8 mouse cellular contexts compared by ENCODE assay signal in the genomic region with DNA sequence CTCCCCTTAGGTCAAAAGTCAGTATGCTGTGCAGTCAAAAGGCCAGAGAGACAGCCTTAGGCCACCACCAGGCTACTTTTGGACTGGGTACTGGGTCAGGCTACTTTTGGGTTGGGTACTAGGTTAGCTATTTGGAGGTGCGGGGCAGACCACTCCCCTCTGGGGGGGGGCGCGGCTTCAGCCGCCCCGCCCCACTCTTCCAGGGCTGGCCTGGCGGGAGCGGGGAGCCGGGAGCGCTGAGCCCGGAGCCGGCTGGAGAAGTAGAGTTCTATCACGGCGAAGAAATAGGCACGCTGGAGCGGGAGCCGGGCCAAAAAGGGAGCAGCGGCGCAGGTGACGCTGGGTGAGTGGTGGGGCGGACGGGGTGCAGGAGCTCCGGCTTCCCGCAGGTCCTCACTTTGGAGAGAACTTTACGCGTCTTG. TPM values are rescaled to one million over a fixed set of nuclear protein-coding genes. Genes with fewer than 3 reads are reported as not detected.
DNase-seq lines count a peak whose midpoint lies in the region; ATAC-seq and TF ChIP-seq lines count a peak whose summit lies in the region.

No protein-coding gene starts in this region.

- peaks cover 15% of the 10 kb centered on the region; the same call in 1 of the 2 replicates for H3K4me1 ChIP-seq in spleen, adult 2 months (ENCODE audit: control insufficient read depth, insufficient read depth, insufficient read length)
- H3K4me1 ChIP-seq in embryonic facial prominence, embryonic 11.5 days (ENCODE audit: control insufficient read depth, insufficient read depth, low read length): no peaks in the 10 kb centered on the region
- peaks cover 60% of the 10 kb centered on the region for H3K4me1 ChIP-seq in heart, embryonic 10.5 days
- peaks cover 15% of the 10 kb centered on the region for H3K4me1 ChIP-seq in lung, postnatal 0 days (ENCODE audit: insufficient read depth, low read depth, low read length)
- H3K4me1 ChIP-seq in small intestine, adult 2 months (ENCODE audit: control insufficient read depth, insufficient read depth, insufficient read length, low read length): peaks cover 17% of the 10 kb centered on the region

- H3K9me3 ChIP-seq in embryonic facial prominence, embryonic 11.5 days (replicated peaks; ENCODE audit: control insufficient read depth, low read length): no peaks in the 10 kb centered on the region
- H3K9me3 ChIP-seq in heart, embryonic 10.5 days: no peaks in the 10 kb centered on the region
- no peaks in the 10 kb centered on the region for H3K9me3 ChIP-seq in lung, postnatal 0 days (ENCODE audit: low read length)

- TF ChIP-seq EP300 in lung, postnatal 0 days (IDR thresholded peaks at IDR 0.05): no peak

- no peak for ATAC-seq in embryonic facial prominence, embryonic 11.5 days (replicated peaks; ENCODE audit: insufficient number of reproducible peaks, low FRiP score, low TSS enrichment, low read depth)
- peak; percentile 20 for ATAC-seq in lung, postnatal 0 days

- H3K27ac ChIP-seq in spleen, adult 2 months (ENCODE audit: insufficient read depth, low read length): peak overlapping the region; percentile 55; the same call in 1 of the 2 replicates
- H3K27ac ChIP-seq in embryonic facial prominence, embryonic 11.5 days (replicated peaks; ENCODE audit: low read depth, low read length): peak overlapping the region; percentile 97
- peak overlapping the region; percentile 99 for H3K27ac ChIP-seq in heart, embryonic 10.5 days
- peak overlapping the region; percentile 99 for H3K27ac ChIP-seq in lung, postnatal 0 days (ENCODE audit: low read length)
- peak overlapping the region; percentile 90 for H3K27ac ChIP-seq in small intestine, adult 2 months (ENCODE audit: insufficient read depth, low read depth, low read length)

- TF ChIP-seq CTCF in spleen, adult 2 months (IDR thresholded peaks at IDR 0.05; ENCODE audit: extremely low read depth, insufficient read depth, insufficient read length, insufficient replicate concordance): no peak
- peak; percentile 3; the same call in 1 of the 2 replicates for TF ChIP-seq CTCF in lung, postnatal 0 days (IDR thresholded peaks at IDR 0.05)
- no peak for TF ChIP-seq CTCF in small intestine, adult 2 months (IDR thresholded peaks at IDR 0.05; ENCODE audit: extremely low read depth, insufficient read length, insufficient replicate concordance, low read depth, low read length)

- peak overlapping the region; percentile 69 for H3K4me3 ChIP-seq in spleen, adult 2 months (ENCODE audit: extremely low read depth, insufficient read depth, insufficient read length)
- peak overlapping the region; percentile 78 for H3K4me3 ChIP-seq in embryonic facial prominence, embryonic 11.5 days (ENCODE audit: low read depth, low read length)
- peak overlapping the region; percentile 82 for H3K4me3 ChIP-seq in heart, embryonic 10.5 days
- peak overlapping the region; percentile 63 for H3K4me3 ChIP-seq in lung, postnatal 0 days (ENCODE audit: low read depth, low read length)
- peak overlapping the region; percentile 73 for H3K4me3 ChIP-seq in small intestine, adult 2 months (ENCODE audit: low read depth, low read length)

- H3K36me3 ChIP-seq in spleen, adult 2 months (ENCODE audit: control insufficient read depth, insufficient read depth, low read length): peaks cover 2% of the 10 kb centered on the region; the same call in 1 of the 2 replicates
- peaks cover 6% of the 10 kb centered on the region for H3K36me3 ChIP-seq in embryonic facial prominence, embryonic 11.5 days (replicated peaks; ENCODE audit: control insufficient read depth, insufficient read depth, low read depth, low read length)
- peaks cover 24% of the 10 kb centered on the region for H3K36me3 ChIP-seq in heart, embryonic 10.5 days
- H3K36me3 ChIP-seq in lung, postnatal 0 days (ENCODE audit: insufficient read depth, low read length): no peaks in the 10 kb centered on the region; the same call in 1 of the 2 replicates
- peaks cover 21% of the 10 kb centered on the region for H3K36me3 ChIP-seq in small intestine, adult 2 months (ENCODE audit: control insufficient read depth, insufficient read depth, low read length)

- peaks cover 11% of the 10 kb centered on the region for H3K27me3 ChIP-seq in spleen, adult 2 months (ENCODE audit: control insufficient read depth, insufficient read depth, low read length)
- no peaks in the 10 kb centered on the region for H3K27me3 ChIP-seq in embryonic facial prominence, embryonic 11.5 days (ENCODE audit: control insufficient read depth, insufficient read depth, low read length)
- no peaks in the 10 kb centered on the region for H3K27me3 ChIP-seq in heart, embryonic 10.5 days (ENCODE audit: insufficient read depth, poor library complexity, severe bottlenecking)
- no peaks in the 10 kb centered on the region for H3K27me3 ChIP-seq in lung, postnatal 0 days (replicated peaks; ENCODE audit: insufficient read depth, low read length)
- H3K27me3 ChIP-seq in small intestine, adult 2 months (ENCODE audit: control insufficient read depth, insufficient read depth, low read length): no peaks in the 10 kb centered on the region

- no peak for TF ChIP-seq POLR2A in spleen, adult 2 months (IDR thresholded peaks at IDR 0.05; ENCODE audit: low read depth, low read length)
- TF ChIP-seq POLR2A in small intestine, adult 2 months (IDR thresholded peaks at IDR 0.05; ENCODE audit: low read depth, low read length): no peak; the same call in 1 of the 2 replicates

- peak overlapping the region; percentile 76 for H3K9ac ChIP-seq in embryonic facial prominence, embryonic 11.5 days (replicated peaks; ENCODE audit: low read length)
- H3K9ac ChIP-seq in lung, postnatal 0 days (replicated peaks; ENCODE audit: low read depth): peak overlapping the region; percentile 63

- 2% methylated on average over 25 of the region's 25 CpGs for WGBS in spleen, adult 2 months
- WGBS in embryonic facial prominence, embryonic 11.5 days: under 1% methylated on average over 24 of the region's 25 CpGs
- under 1% methylated on average over 25 of the region's 25 CpGs for WGBS in heart, embryonic 10.5 days
- 0% methylated on average over 23 of the region's 25 CpGs for WGBS in lung, postnatal 0 days
- WGBS in small intestine, adult 2 months: 0% methylated on average over 24 of the region's 25 CpGs

- H3K4me2 ChIP-seq in embryonic facial prominence, embryonic 11.5 days (ENCODE audit: low read depth, low read length): peak overlapping the region; percentile 90
- H3K4me2 ChIP-seq in lung, postnatal 0 days (replicated peaks; ENCODE audit: low read depth, low read length): peak overlapping the region; percentile 76

- DNase-seq in spleen, adult 2 months (ENCODE audit: low read depth in 1 of 2, low spot score in 2 of 2): no peak
- no peak for DNase-seq in spleen, postnatal 4 days (ENCODE audit: low spot score in 2 of 2)
- peak; percentile 71 for DNase-seq in embryonic facial prominence, embryonic 11.5 days (ENCODE audit: low spot score)
- no peak for DNase-seq in heart, embryonic 10.5 days (ENCODE audit: low spot score)
- peak; percentile 93 for DNase-seq in kidney, adult 9 months
- peak; percentile 74 for DNase-seq in lung, postnatal 0 days (ENCODE audit: low spot score)
- no peak for DNase-seq in frontal cortex, postnatal 25 days (ENCODE audit: low spot score in 2 of 2)

RNA-seq across cellular contexts. Expression of gene Lzts2, which starts 0.8 kb away (rescaled TPM):
- polyA plus RNA-seq in spleen, adult 2 months (2012; rRNA removed): 23.3 and 25.9 TPM in 2 replicates
- polyA plus RNA-seq in embryonic facial prominence, embryonic 11.5 days (2014; fragmentation: Nextera tagmentation; extraction: Ambion mirVana): 53.2 and 57.8 TPM in 2 replicates
- 47.5 and 61.4 TPM in 2 replicates for polyA plus RNA-seq in heart, embryonic 10.5 days (2016; fragmentation: Nextera tagmentation; extraction: Ambion mirVana)
- polyA plus RNA-seq in lung, postnatal 0 days (2015; fragmentation: Nextera tagmentation; extraction: Ambion mirVana): 56.0 and 59.4 TPM in 2 replicates
- polyA plus RNA-seq in small intestine, adult 2 months (2012; rRNA removed): 40.3 and 50.4 TPM in 2 replicates

RNA-seq across cellular contexts. Expression of gene Mrpl43, which starts 8.8 kb away (rescaled TPM):
- 53.1 and 85.2 TPM in 2 replicates for polyA plus RNA-seq in spleen, adult 2 months (2012; rRNA removed)
- polyA plus RNA-seq in embryonic facial prominence, embryonic 11.5 days (2014; fragmentation: Nextera tagmentation; extraction: Ambion mirVana): 62.9 and 66.8 TPM in 2 replicates
- polyA plus RNA-seq in heart, embryonic 10.5 days (2016; fragmentation: Nextera tagmentation; extraction: Ambion mirVana): 63.8 and 66.3 TPM in 2 replicates
- polyA plus RNA-seq in lung, postnatal 0 days (2015; fragmentation: Nextera tagmentation; extraction: Ambion mirVana): 62.6 and 63.3 TPM in 2 replicates
- polyA plus RNA-seq in small intestine, adult 2 months (2012; rRNA removed): 71.9 and 126 TPM in 2 replicates

RNA-seq across cellular contexts. Expression of gene Twnk, which starts 9.5 kb away (rescaled TPM):
- 6.1 and 6.4 TPM in 2 replicates for polyA plus RNA-seq in spleen, adult 2 months (2012; rRNA removed)
- 18.0 and 19.7 TPM in 2 replicates for polyA plus RNA-seq in embryonic facial prominence, embryonic 11.5 days (2014; fragmentation: Nextera tagmentation; extraction: Ambion mirVana)
- 24.4 and 27.0 TPM in 2 replicates for polyA plus RNA-seq in heart, embryonic 10.5 days (2016; fragmentation: Nextera tagmentation; extraction: Ambion mirVana)
- 7.5 and 7.9 TPM in 2 replicates for polyA plus RNA-seq in lung, postnatal 0 days (2015; fragmentation: Nextera tagmentation; extraction: Ambion mirVana)
- polyA plus RNA-seq in small intestine, adult 2 months (2012; rRNA removed): 4.1 and 5.9 TPM in 2 replicates

RNA-seq across cellular contexts. Expression of gene Sema4g, which starts 26.1 kb away (rescaled TPM):
- 1.3 and 1.6 TPM in 2 replicates for polyA plus RNA-seq in spleen, adult 2 months (2012; rRNA removed)
- polyA plus RNA-seq in embryonic facial prominence, embryonic 11.5 days (2014; fragmentation: Nextera tagmentation; extraction: Ambion mirVana): 4.5 TPM in 2 replicates
- 1.3 and 3.4 TPM in 2 replicates for polyA plus RNA-seq in heart, embryonic 10.5 days (2016; fragmentation: Nextera tagmentation; extraction: Ambion mirVana)
- 0.47 and 1.0 TPM in 2 replicates for polyA plus RNA-seq in lung, postnatal 0 days (2015; fragmentation: Nextera tagmentation; extraction: Ambion mirVana)
- polyA plus RNA-seq in small intestine, adult 2 months (2012; rRNA removed): 139 and 344 TPM in 2 replicates

RNA-seq across cellular contexts. Expression of gene Pdzd7, which starts 30.5 kb away (rescaled TPM):
- polyA plus RNA-seq in spleen, adult 2 months (2012; rRNA removed): 0.04 and 0.09 TPM in 2 replicates
- 0.21 and 0.41 TPM in 2 replicates for polyA plus RNA-seq in embryonic facial prominence, embryonic 11.5 days (2014; fragmentation: Nextera tagmentation; extraction: Ambion mirVana)
- polyA plus RNA-seq in heart, embryonic 10.5 days (2016; fragmentation: Nextera tagmentation; extraction: Ambion mirVana): 0.34 and 0.55 TPM in 2 replicates
- polyA plus RNA-seq in lung, postnatal 0 days (2015; fragmentation: Nextera tagmentation; extraction: Ambion mirVana): 0.12 and 0.13 TPM in 2 replicates
- 0.29 and 1.2 TPM in 2 replicates for polyA plus RNA-seq in small intestine, adult 2 months (2012; rRNA removed)

Comparison
In these comparisons a context has a peak if more than half of its experiments do, and no peak if none do; other contexts are left out.
1. DNase-seq: peak in embryonic facial prominence, embryonic 11.5 days (single experiment), kidney, adult 9 months (single experiment) and lung, postnatal 0 days (single experiment); none in spleen, adult 2 months (0 of 2), spleen, postnatal 4 days (0 of 2), heart, embryonic 10.5 days (single experiment) and frontal cortex, postnatal 25 days (0 of 2).
2. Peak in every context shown above with its lines, with median percentiles within 50 percentile points of each other: H3K27ac ChIP-seq and H3K4me3 ChIP-seq.